Mouse (Mus musculus) midbrain, embryonic 13.5 days (tissue): ENCODE measurements around the gene Nasp. TPM values are rescaled to one million over a fixed set of nuclear protein-coding genes. Genes with fewer than 3 reads are reported as not detected.

Source experiments
- ATAC-seq: fragments of 200-750 bp; cut with Nextera tagmentation; 2 replicates; pipeline ENCODE4 v1.8.0; 2017; ENCODE audit warnings: mild to moderate bottlenecking, moderate TSS enrichment, moderate library complexity
- H3K27ac ChIP-seq: fragments of 300-500 bp; sonication (generic); 2 replicates; pipeline ENCODE4 v1.5.1; 2015; ENCODE audit warnings: inconsistent platforms, mild to moderate bottlenecking, moderate library complexity
- H3K27me3 ChIP-seq: fragments of 300-500 bp; sonication (generic); 2 replicates; pipeline ENCODE4 v1.6.1; 2015; ENCODE audit warnings: mild to moderate bottlenecking, inconsistent platforms
- H3K36me3 ChIP-seq: fragments of 300-500 bp; sonication (generic); 2 replicates; pipeline ENCODE4 v1.6.1; 2015; ENCODE audit warnings: mild to moderate bottlenecking, inconsistent platforms
- H3K4me1 ChIP-seq: fragments of 300-500 bp; sonication (generic); replicated peaks from 2 replicates; pipeline ENCODE4 v1.6.1; 2015; ENCODE audit warnings: inconsistent platforms
- H3K4me2 ChIP-seq: fragments of 300-500 bp; sonication (generic); replicated peaks from 2 replicates; pipeline ENCODE4 v1.6.1; 2015; ENCODE audit warnings: moderate library complexity, mild to moderate bottlenecking, inconsistent platforms
- H3K4me3 ChIP-seq: fragments of 300-500 bp; sonication (generic); replicated peaks from 2 replicates; pipeline ENCODE4 v1.5.1; 2015; ENCODE audit warnings: mild to moderate bottlenecking, inconsistent platforms
- H3K9ac ChIP-seq: fragments of 300-500 bp; sonication (generic); replicated peaks from 2 replicates; pipeline ENCODE4 v1.6.1; 2015; ENCODE audit warnings: mild to moderate bottlenecking, inconsistent platforms
- H3K9me3 ChIP-seq: fragments of 300-500 bp; sonication (generic); 2 replicates; pipeline ENCODE4 v1.6.1; 2016; ENCODE audit warnings: mild to moderate bottlenecking, inconsistent platforms
- WGBS: fragments of 180-500 bp; shearing (Covaris S2); methylation state at CpG from one replicate; pipeline ENCODE4 v1.1.7; 2015; 5-methylcytosine and 5-hydroxymethylcytosine counted together
- polyA plus RNA-seq: library from polyadenylated mRNA; unstranded; fragments of >200 nt; fragmentation: Nextera tagmentation; extraction: Ambion mirVana; gene quantifications from 2 replicates; pipeline ENCODE4 v1.2.1, GENCODE M21; 2015

Gene Nasp
- polyA plus RNA-seq, 1 experiment from 2014 or later = 131 TPM

DNA sequence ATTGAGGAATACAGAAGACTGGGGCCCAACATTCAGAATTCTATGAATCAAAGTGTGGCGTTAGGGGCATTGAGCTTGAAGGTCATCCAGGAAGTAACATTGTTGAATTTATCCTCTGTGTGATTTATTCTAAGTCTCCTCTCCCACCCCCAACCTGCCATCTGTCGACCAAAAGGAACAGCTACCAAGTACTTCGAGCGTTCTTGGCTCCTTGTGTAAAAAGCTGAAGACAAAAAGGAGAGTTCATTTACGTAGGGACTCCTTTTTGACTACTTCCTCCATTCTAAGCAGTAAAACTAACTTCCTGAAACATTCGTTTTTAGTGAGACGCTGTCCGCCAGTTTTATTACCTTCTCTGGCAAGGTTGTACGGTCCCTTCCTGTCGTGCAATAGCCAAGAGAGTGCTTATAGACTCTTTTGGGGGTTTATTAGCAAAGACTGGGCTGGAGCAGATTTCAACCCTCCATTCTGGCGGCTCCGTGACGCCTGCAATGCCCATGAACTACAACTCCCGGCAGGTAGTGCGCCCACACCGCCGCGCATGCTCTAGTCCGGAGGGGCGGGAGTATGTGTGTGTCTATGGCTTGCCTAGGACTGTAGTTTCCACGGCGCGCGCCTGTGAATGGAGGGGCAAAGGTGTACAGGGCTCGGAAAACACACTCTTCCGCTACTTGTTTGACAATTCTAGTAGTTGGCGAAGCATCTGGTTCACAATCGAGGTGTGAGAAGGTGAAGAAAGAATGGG, 71.0 kb downstream of the Nasp start:
- H3K9ac ChIP-seq = peak overlapping the region; percentile 73
- H3K4me3 ChIP-seq = peak overlapping the region; percentile 74
- peak overlapping the region; percentile 90 for H3K27ac ChIP-seq
- H3K9me3 ChIP-seq = no peaks in the 10 kb centered on the region
- H3K4me2 ChIP-seq = peak overlapping the region; percentile 76
- peaks cover 33% of the 10 kb centered on the region for H3K4me1 ChIP-seq
- peak; percentile 98 for ATAC-seq
- H3K36me3 ChIP-seq = peaks cover 15% of the 10 kb centered on the region
- H3K27me3 ChIP-seq = no peaks in the 10 kb centered on the region
- WGBS = under 1% methylated on average over 28 of the region's 28 CpGs

DNA sequence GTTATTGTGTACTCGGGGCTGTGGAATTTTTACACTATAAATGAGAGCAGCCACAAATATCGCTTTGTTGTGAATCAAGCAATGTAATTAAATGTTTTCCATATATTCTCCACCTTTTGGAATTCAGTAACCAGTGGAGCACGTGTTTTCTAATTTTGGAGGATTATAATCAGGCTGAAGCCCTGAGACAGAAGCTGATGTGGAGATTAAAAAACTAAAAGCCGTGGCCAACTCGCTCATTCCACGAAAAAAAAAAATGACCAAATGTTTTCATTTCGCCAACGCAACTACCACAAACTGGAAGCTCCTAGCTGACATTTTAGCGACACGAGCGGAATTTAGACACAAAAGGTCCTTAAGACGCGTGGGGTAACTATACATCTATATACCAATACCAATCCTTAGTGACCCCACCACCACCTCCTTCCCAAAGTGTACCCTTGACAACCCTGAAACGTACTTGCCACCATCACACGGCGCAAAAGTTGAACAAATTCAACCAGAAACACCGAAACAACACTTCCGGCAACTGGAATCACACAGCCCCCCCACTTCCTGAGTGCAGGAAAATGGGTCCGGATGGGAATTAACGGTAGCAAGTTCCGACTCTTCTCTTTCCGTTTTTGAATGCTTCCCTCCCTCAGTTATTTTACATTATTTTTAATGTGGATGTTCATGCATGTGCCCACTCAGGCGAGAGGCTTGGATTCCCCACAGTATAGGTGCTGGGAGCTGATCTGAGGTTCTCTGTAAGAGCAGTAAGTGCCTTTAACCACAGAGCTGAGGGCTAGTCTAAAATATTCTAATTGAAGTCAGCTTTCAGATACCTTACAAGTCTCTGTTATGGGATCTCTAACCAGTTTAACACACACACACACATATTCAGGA, 72.1 kb downstream of the Nasp start, which contains the start of gene Tmem69:
Gene Tmem69, minus strand, starts transcription at position 524 of the 888 bp plus-strand sequence.
- no peak for ATAC-seq
- WGBS = 3% methylated on average over 23 of the region's 23 CpGs

DNA sequence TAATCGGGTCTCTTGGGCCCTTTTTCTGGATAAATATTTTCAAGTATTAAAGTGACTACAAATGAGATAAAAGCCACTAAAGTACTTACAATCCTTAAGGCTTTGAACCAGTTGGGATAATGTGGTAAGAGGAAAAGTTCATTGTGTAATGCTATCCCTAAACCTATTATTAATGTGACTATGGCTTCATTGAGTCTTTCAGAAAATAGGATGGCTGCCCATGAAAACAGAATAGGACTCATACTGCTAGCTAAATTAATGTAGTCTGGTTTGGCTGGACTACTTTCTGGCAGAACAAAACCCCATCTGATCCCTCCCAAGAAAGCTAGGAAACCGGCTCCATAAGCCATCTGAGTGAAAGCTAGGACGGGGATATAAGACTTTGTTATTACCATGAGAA, 74.7 kb downstream of the Nasp start:
- H3K4me2 ChIP-seq = no peak overlapping the region
- no peak overlapping the region for H3K9ac ChIP-seq
- no peak overlapping the region for H3K4me3 ChIP-seq
- no peaks in the 10 kb centered on the region for H3K9me3 ChIP-seq
- H3K36me3 ChIP-seq = peaks cover 15% of the 10 kb centered on the region
- no peak overlapping the region for H3K27ac ChIP-seq
- 82% methylated on average over 3 of the region's 3 CpGs for WGBS
- H3K27me3 ChIP-seq = no peaks in the 10 kb centered on the region
- H3K4me1 ChIP-seq = peaks cover 13% of the 10 kb centered on the region
- ATAC-seq = no peak

More for the DNA sequence above, 72.1 kb downstream of the Nasp start, which contains the start of gene Tmem69:
- peak within 1 kb of the TSS; percentile 90 for H3K27ac ChIP-seq
- peaks cover 15% of the 10 kb centered on the region for H3K36me3 ChIP-seq
- H3K4me2 ChIP-seq = peak within 1 kb of the TSS; percentile 76
- H3K4me1 ChIP-seq = peaks cover 33% of the 10 kb centered on the region
- no peaks in the 10 kb centered on the region for H3K27me3 ChIP-seq
- peak within 1 kb of the TSS; percentile 74 for H3K4me3 ChIP-seq
- peak within 1 kb of the TSS; percentile 64 for H3K9ac ChIP-seq
- H3K9me3 ChIP-seq = no peaks in the 10 kb centered on the region

Other genes starting within 250 kb of the Nasp start
- 45.0 and 47.0 TPM in 2 replicates for gene Mast2, start 163.8 kb downstream of the Nasp start, polyA plus RNA-seq
- gene Ipp, start 120.4 kb downstream of the Nasp start, polyA plus RNA-seq = 14.4 and 15.1 TPM in 2 replicates
- 27.8 and 28.8 TPM in 2 replicates for gene Tmem69, start 72.0 kb downstream of the Nasp start, polyA plus RNA-seq
- 22.9 and 24.6 TPM in 2 replicates for gene Gpbp1l1, start 70.3 kb downstream of the Nasp start, polyA plus RNA-seq
- gene Ccdc17, start 31.3 kb downstream of the Nasp start, polyA plus RNA-seq = 5.8 and 5.9 TPM in 2 replicates
- 613 and 617 TPM in 2 replicates for gene Akr1a1, start 23.7 kb upstream of the Nasp start, polyA plus RNA-seq
- 516 and 536 TPM in 2 replicates for gene Prdx1, start 57.6 kb upstream of the Nasp start, polyA plus RNA-seq
- 29.6 and 29.8 TPM in 2 replicates for gene Mmachc, start 80.5 kb upstream of the Nasp start, polyA plus RNA-seq
- 18.8 and 18.9 TPM in 2 replicates for gene Ccdc163, start 80.6 kb upstream of the Nasp start, polyA plus RNA-seq
- 3.7 and 4.1 TPM in 2 replicates for gene Tesk2, start 93.0 kb upstream of the Nasp start, polyA plus RNA-seq
- gene Toe1, start 179.7 kb upstream of the Nasp start, polyA plus RNA-seq = 30.3 and 33.1 TPM in 2 replicates
- gene Mutyh, start 179.8 kb upstream of the Nasp start, polyA plus RNA-seq = 10.2 and 10.6 TPM in 2 replicates
- 0.62 and 1.0 TPM in 2 replicates for gene Hpdl, start 193.8 kb upstream of the Nasp start, polyA plus RNA-seq
- 9.5 and 9.9 TPM in 2 replicates for gene Zswim5, start 249.4 kb upstream of the Nasp start, polyA plus RNA-seq